Mouse (Mus musculus): ENCODE measurements at regions not wholly inside any gene's neighbourhood (a gene's known extent, or its start where the extent isn't known, plus 50 kb on each side); places are given as distances from the start of the nearest gene placed in this dataset.

- DNase-seq (ENCODE audit: low read depth, low spot score): no peak
Observed at GRCm38 (mm10) chr9:5822234-5822633, 346.1 kb upstream of the Pdgfd start.

DNA sequence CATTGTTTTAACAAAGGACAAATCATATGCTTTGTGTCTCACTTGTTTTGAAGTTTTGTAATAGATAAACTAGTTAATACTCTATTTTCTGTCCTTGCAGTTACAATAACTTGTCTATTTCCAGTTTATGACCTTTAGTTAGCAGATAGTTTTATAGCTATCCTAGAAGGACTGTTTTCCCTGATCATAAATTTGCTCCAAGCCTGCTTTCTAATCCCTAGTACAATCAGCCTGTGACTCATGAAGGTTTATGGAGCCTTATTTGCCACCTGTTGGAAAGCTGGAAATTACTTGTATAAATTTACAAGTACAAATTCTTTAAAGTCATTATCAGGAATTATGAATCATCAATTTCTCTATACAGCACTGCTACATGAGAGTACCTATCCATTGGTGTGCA is 339.5 kb upstream of the Pdgfd start:
- no peak for DNase-seq (ENCODE audit: low read depth, low spot score)

DNA sequence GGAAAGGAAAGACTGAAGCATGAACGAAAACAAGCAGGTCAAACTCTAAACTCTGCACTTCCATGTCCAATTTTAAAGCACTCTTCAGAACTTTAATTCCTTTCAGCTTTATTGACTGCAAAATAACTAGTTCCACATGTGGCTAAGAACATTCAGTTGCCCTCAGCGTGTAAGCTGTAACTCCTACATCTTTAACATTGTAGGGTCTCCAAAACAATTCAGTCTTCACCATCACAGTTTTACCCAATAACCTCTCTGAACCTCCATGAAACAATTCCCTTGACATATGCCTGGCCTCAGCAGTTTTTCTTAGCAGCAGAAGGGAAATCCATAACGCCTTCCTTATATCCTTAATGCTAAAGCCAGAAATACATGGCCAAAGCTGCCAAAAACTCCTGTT is 326.0 kb upstream of the Pdgfd start:
- DNase-seq (ENCODE audit: low read depth, low spot score): peak; percentile 10

DNA sequence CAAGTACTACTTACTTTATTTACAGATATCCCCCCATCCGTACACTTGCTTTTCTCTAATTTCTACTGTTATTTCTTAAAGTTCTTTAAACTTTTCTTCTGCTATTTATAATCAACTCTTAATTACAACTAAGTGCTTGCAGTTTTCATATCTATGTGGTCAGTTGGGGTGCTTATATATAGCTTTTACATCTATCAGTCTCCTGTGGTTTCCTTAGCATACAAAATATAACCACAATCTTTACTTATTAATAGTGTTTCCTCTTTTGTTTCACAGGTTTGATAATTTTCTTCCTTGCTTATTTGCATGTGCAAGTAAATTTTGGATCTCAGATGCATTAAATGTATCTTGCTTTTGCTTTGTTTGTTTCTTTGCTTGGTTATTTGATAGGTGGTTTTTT is 288.7 kb upstream of the Pdgfd start:
- DNase-seq (ENCODE audit: low read depth, low spot score): no peak

DNA sequence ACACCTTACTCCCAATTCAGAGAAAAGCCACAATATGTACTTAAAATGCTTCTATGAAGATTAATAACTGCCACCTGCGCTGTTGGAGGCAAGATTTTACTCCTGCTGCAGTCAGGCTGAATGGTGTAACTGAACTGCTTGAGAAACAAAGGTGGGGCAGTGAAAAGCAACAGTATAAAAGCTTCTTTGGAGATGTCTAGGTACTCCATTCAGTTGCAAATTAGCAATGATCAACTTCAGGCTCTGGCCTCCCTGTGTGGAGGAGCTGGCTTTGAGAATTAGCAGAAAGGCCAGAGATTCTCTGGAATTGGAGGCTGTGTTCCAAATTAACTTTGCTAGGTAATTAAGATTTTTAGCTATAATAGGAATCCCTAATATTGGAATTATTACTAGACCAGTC is 245.9 kb upstream of the Pdgfd start:
- DNase-seq (ENCODE audit: low read depth, low spot score): no peak

GRCm38 (mm10) chr9:5928166-5928850 is 240.1 kb upstream of the Pdgfd start:
- DNase-seq (ENCODE audit: low read depth, low spot score): no peak

GRCm38 (mm10) chr9:5972292-5972691 is 196.1 kb upstream of the Pdgfd start:
- DNase-seq (ENCODE audit: low read depth, low spot score): no peak

All from 3T3-L1 (cell line).